Mouse (Mus musculus): ENCODE measurements at regions not wholly inside any gene's neighbourhood (a gene's known extent, or its start where the extent isn't known, plus 50 kb on each side); places are given as distances from the start of the nearest gene placed in this dataset.

DNA sequence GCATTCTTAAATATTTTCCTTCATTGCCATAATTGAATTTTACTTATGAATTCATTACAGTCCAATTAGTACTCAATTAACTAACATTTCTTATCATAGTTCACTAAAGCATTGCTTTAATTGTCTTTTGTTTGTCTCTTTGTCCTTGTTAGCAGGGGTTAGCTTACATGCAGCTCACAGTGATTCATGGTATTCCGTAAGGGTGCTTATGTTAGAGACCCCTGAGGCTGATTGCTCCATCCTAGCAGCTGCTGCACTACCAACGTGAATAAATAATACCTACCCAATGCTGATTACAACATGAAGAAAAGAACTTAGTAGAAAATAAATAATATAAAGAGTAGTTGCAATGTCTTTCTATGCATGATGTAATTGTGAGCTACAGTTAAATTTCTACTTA is 791.4 kb downstream of the Epha7 start:
- DNase-seq (ENCODE audit: low read depth, low spot score) = no peak

DNA sequence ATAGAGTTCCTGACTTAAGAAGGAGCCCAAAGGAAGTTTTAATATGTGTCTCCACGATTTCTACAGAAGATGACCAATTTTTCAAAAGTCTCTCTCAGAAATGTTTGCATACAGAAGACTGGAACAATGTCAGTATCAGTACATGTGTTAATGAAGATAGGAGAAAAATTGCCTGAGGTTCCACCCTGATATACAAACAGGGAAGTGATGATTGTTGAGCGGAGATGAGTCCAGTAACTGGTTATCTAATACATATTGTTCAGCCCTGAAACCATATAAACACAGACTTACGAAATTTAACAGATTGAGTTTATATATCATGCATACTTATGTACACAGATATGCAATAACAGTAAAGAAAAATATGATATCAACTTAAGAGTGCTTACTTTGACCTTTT is 805.0 kb downstream of the Epha7 start:
- no peak for DNase-seq (ENCODE audit: low read depth, low spot score)

DNA sequence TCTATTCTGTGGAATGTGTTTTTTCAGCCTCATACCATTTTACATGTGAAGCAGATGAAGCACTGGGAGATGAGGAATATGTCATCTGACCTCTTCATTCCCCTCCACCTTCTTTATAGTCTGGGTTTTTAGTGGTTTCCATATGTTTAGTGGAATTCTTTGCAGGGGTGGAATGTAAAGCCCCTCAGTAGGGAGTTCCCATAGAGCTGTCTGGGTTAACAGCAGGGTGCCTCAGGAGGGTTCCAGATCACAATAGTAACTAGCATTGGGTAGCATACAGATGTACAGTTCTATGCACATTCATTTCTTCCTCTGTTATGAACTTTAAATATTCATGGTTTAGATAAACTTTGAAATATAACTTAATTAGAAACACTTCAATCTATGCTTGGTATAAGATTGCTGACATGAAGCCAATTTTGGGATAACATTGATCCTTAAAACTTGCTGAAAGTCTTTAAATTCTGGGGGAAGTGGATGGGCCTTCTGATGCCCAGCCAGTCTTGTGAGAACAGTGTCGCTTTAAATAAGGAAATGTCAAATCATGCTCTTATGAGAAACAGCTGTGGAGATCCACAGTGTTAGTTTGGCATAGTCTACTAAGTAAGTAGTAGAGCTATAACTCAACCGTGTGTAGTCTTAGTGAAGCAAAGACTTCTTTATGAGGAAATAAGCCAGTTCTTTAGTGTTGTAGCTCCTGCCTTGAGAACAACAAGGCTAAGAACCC is 832.1 kb downstream of the Epha7 start:
- peak; percentile 55 for DNase-seq (ENCODE audit: low read depth, low spot score)

DNA sequence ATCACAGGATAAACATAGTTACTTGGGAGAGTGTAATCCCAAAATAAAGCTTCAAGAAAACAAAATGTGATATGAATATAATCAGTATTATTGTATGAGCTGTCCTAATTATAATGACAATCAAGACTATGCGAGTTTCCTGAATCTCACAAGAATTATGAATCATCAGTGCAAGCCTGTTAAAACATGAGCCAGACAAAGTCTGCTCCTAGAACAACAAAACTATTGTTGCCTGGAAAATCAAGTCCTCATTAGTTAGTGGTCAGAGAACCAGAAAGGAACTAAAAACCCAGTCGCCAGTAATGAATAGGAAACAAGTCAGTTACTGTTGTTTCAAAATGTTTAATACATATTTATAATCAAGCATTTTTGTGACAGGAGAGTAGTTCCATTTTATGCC is 841.0 kb downstream of the Epha7 start:
- no peak for DNase-seq (ENCODE audit: low read depth, low spot score)

DNA sequence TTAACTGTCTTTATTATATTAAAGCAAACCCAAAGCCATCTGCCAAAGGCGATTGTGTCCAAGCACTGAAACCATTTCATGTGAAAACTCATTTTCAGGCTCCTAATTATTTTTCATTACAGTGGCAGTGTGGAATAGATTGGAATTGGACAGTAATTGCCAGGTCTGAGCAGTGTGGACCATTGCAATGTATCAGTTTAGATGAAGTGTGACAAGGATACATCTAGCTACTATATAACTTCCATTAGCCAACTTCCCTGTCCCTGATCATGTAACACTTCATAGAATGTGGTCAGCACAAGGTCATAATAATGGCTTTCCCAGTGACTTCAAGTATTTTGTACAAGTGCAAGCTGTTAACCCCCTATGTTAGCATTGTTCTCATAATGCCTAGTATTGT is 842.7 kb downstream of the Epha7 start:
- no peak for DNase-seq (ENCODE audit: low read depth, low spot score)

DNA sequence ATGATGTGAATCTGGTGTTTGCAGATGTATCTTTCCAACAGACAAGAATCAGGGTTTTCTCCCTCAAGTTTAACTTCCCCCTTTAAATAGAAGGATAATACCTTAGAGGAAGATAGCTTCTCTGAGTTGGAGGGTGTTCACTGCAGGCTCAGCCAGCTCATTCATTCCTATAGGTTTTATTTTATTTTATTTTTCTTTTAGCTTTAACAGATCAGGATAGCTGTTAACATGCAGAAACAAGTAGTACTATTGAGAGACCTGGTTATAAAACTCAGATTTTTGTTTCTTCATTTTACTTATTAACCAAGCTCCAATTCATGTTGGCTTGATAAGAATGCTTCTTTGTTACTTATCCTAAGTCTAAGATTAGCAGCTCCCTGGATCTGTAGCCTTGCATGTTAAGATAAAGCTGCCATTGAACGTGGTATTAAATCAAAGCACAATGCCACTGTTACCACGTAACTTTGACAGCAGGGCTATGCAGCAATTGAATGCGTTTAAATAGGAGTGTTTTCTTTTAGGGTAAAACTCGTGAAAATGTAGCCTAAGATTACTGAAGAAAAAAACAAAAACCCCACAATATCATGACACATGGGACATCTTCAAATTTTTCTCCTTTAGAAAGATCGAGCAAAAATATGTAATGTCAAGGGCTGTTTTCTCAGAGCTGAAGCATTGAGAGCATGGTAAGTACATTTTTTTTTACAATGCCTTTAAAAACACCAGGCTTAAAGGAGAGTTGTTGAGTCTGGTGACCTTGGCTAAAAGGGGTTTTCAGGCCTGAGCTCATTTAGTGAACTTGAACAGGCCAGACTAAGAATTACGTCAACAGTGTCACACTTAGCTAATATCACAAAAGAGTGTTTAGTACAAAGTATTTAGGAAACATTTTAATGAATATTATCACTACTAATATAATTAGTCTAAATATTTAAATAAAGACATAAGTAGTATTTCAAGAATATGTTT is 848.5 kb downstream of the Epha7 start:
- DNase-seq (ENCODE audit: low read depth, low spot score) = no peak

DNA sequence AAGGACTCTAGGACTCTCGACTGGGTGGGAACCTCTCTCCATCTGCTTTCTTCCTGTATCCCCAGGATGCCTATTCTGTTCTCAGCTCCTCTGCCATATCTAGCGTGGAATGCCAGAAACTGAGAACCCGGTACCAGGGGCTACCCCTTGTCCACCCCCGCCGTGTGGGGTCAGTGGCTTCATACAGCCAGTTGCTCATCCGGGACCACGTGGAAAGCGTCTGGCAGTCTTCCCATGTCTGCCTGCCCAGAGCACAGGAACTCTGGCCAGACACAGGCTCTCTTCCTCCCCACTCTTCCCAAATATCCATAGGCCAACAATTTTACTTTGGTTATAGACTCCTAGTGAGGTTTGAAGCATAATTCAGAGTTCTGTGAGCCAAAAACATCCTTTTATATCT is 852.6 kb downstream of the Epha7 start:
- DNase-seq (ENCODE audit: low read depth, low spot score) = no peak

DNA sequence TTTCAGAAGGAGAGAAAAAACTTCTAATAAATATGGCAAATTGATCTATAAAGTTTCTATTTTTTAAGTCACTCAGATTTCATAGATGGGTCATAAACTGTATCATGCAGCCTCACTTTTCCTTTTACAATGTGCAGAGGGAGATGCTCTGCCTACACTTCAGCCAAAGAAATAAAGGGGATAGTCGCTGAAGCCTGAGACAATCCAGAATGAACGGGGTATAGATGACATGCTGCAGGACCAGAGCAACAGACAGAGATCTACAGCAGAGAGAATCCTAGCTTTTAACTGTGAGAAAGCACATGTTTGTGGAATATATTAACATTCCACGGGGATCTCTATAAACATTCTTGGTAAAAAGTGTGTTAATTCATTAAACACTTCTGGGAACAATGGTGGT is 881.2 kb downstream of the Epha7 start:
- no peak for DNase-seq (ENCODE audit: low read depth, low spot score)

DNA sequence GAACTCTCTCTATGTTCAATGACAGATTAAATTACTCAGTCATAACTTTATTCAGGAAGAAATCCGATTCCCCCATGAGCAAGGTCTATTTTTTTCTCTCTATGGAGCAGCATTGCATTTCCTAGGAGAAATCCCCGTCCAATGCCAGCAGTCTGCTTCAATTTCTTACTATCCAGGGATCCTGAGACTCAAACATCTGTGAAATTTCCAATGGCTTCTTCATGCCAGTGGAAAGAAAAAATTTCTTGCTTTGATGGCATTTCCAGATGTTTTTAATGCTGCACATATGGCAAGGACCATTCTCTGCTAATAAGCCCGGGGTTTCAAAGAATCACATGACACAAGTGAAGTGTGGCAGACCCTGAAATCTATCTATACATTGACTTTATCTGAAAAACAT is 919.6 kb downstream of the Epha7 start:
- DNase-seq (ENCODE audit: low read depth, low spot score) = no peak

DNA sequence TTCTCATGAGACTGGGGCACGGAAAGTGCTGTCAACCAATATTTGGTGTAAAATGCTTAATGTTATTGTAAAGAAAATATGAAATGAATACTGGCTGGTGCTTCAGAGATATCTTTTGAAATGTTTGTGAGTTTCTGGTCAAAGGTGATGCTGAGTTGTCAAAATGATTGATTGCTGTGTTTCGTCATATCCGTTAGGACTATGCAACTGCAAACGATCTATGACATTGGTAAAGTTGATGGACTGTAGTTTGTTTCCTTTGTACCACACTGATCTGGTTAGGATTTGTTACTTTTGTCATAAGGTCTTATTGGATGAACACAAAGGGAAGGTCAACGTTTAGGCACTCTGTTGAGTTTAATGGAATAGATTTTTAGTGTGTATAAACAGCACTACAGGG is 929.1 kb downstream of the Epha7 start:
- no peak for DNase-seq (ENCODE audit: low read depth, low spot score)

DNA sequence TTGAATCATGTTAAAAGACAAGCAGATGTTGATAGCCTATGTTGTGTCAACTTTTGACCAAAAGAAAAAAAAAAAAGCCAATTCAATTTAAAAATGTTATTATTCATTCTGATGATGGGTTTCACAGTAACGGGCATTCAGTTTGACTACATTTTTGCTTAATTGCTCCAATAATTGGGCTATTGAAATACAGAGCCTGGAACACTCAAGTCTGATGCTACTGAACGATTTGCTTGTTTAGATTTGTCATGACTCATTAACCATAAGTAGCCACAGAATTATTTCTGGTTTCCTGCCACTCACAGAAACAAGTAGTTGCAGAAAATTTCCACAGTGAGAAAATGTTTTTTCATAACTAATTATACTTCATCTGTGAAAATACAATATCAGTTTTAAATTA is 929.8 kb downstream of the Epha7 start:
- DNase-seq (ENCODE audit: low read depth, low spot score) = no peak
